Mouse (Mus musculus): Measurements from ENCODE around the gene Paxip1. TPM values are rescaled to one million over a fixed set of nuclear protein-coding genes. Genes with fewer than 3 reads are reported as not detected.

The Paxip1 gene
- polyA plus RNA-seq, 1 experiment from 2014 or later = 16.9 TPM

Other genes starting within 250 kb of the Paxip1 start
- not detected in 2 replicates for gene Htr5a, start 50.5 kb upstream of the Paxip1 start, polyA plus RNA-seq (2015; fragmentation: Nextera tagmentation; extraction: Ambion mirVana)